Mouse (Mus musculus) heart, embryonic 11.5 days (tissue): ENCODE data around the gene Ccdc172. TPM values are rescaled to one million over a fixed set of nuclear protein-coding genes. Genes with fewer than 3 reads are reported as not detected.

Experiments
- ATAC-seq: fragments of 200-750 bp; cut with Nextera tagmentation; replicated peaks from 2 replicates; pipeline ENCODE4 v1.8.0; 2017; ENCODE audit warnings: moderate library complexity; ENCODE audit not compliant: insufficient number of reproducible peaks, low FRiP score, low TSS enrichment
- H3K27ac ChIP-seq: fragments of 300-500 bp; sonication (generic); 2 replicates; pipeline ENCODE4 v1.5.1; 2014; ENCODE audit warnings: mild to moderate bottlenecking, low read depth, low read length
- H3K27me3 ChIP-seq: fragments of 300-500 bp; sonication (generic); 2 replicates; pipeline ENCODE4 v1.6.1; 2014; ENCODE audit warnings: mild to moderate bottlenecking, low read length, mixed read lengths; ENCODE audit not compliant: control insufficient read depth, insufficient read depth
- H3K36me3 ChIP-seq: fragments of 300-500 bp; sonication (generic); 2 replicates; pipeline ENCODE4 v1.6.1; 2014; ENCODE audit warnings: mild to moderate bottlenecking, low read length, moderate library complexity, mixed read lengths; ENCODE audit not compliant: control insufficient read depth, insufficient read depth
- H3K4me1 ChIP-seq: fragments of 300-500 bp; sonication (generic); 2 replicates; pipeline ENCODE4 v1.6.1; 2014; ENCODE audit warnings: low read length; ENCODE audit not compliant: control insufficient read depth, insufficient read depth
- H3K4me2 ChIP-seq: fragments of 300-500 bp; sonication (generic); 2 replicates; pipeline ENCODE4 v1.6.1; 2014; ENCODE audit warnings: mild to moderate bottlenecking, moderate library complexity
- H3K4me3 ChIP-seq: fragments of 300-500 bp; sonication (generic); 2 replicates; pipeline ENCODE4 v1.5.1; 2014; ENCODE audit warnings: low read depth, low read length
- H3K9ac ChIP-seq: fragments of 300-500 bp; sonication (generic); 2 replicates; pipeline ENCODE4 v1.6.1; 2014; ENCODE audit warnings: mild to moderate bottlenecking, low read depth, low read length, moderate library complexity
- H3K9me3 ChIP-seq: fragments of 300-500 bp; sonication (generic); replicated peaks from 2 replicates; pipeline ENCODE4 v1.6.1; 2016; ENCODE audit warnings: low read length; ENCODE audit not compliant: control insufficient read depth
- WGBS: fragments of 180-500 bp; shearing (Covaris S2); extraction: QIAGEN DNeasy Blood & Tissue Kit; methylation state at CpG from one replicate; pipeline ENCODE4 v1.1.7; 2014; ENCODE audit not compliant: insufficient replicate concordance; 5-methylcytosine and 5-hydroxymethylcytosine counted together
- polyA plus RNA-seq: library from polyadenylated mRNA; unstranded; fragments of >200 nt; fragmentation: Nextera tagmentation; extraction: Ambion mirVana; gene quantifications from 2 replicates; pipeline ENCODE4 v1.2.1, GENCODE M21; 2014

Gene Ccdc172
- polyA plus RNA-seq, 1 experiment from 2014 or later, result not detected

DNA sequence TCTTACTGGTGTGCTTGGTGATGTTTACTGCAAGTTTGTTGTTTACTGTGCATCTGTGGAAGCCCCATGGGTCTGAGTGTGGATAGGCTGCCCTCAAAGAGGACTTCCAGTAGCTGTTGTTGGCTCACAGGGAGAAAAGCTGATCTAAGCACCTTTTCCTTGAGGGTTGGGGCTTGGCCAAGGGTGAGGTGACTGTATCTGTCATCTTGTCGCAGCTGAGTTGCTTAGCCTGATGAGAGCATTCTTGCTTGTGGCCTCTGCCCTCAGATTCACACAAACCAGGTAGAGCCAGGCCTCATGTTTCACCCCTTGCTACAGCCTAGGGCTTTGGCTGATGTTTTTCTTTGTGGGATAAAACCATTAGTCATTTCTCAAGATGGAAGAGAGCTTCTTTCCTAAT lies 38.7 kb downstream of the Ccdc172 start:
- no peak for ATAC-seq
- Histone ChIP-seq H3K9ac (no peak overlapping the region), H3K27ac (no peak overlapping the region), H3K4me3 (no peak overlapping the region), H3K4me2 (no peak overlapping the region), H3K9me3 (no peaks in the 10 kb centered on the region), H3K36me3 (no peaks in the 10 kb centered on the region), H3K27me3 (no peaks in the 10 kb centered on the region), H3K4me1 (no peaks in the 10 kb centered on the region)
- WGBS, result 42% methylated on average over 1 of the region's 1 CpGs

DNA sequence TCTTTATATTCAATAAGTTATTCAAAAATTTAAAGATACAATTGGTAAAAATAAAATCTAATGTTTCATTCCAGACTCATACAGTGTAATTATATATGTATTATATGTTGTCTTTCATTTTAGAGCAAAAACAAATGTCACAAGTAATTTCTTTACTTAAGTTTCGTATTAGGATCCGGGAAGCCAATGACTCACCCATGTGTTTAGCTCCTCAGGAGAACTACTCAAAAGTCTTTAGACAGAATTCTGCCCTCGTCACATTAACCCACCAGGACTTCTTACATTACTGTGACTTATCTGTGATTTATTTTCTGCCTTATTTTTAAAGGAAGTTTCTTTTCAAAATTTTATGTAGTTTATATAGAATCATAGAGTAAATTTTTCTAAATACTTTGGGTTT lies 39.1 kb downstream of the Ccdc172 start:
- H3K27me3 ChIP-seq, result no peaks in the 10 kb centered on the region
- H3K27ac ChIP-seq, result no peak overlapping the region
- no peak overlapping the region for H3K4me3 ChIP-seq
- 77% methylated on average over 3 of the region's 3 CpGs for WGBS
- H3K36me3 ChIP-seq, result no peaks in the 10 kb centered on the region
- ATAC-seq, result no peak
- H3K4me1 ChIP-seq, result no peaks in the 10 kb centered on the region
- H3K4me2 ChIP-seq, result no peak overlapping the region
- no peak overlapping the region for H3K9ac ChIP-seq
- H3K9me3 ChIP-seq, result no peaks in the 10 kb centered on the region

DNA sequence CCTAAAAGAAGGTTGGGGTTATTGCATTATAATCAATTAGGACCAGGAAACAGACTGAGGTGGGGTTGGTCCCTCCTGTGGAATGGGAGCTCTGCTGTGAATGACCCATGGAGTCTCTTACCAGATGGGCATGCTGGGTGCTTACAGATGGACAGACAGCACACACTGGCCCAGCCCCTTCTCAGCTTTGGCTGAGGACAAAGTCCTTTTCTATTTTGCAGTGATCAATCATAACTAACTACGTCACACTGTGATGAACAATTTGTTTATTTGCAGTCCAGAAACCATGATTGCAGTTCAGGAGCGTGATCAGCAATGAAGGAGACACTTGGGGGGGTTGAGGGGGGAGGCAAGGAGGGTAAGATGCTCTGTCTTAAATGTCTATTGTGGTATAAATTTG lies 43.2 kb downstream of the Ccdc172 start:
- ATAC-seq, result no peak
- H3K9me3 ChIP-seq, result no peaks in the 10 kb centered on the region
- no peaks in the 10 kb centered on the region for H3K4me1 ChIP-seq
- H3K27ac ChIP-seq, result no peak overlapping the region
- WGBS, result 66% methylated on average over 2 of the region's 2 CpGs
- no peak overlapping the region for H3K4me2 ChIP-seq
- no peaks in the 10 kb centered on the region for H3K36me3 ChIP-seq
- H3K27me3 ChIP-seq, result no peaks in the 10 kb centered on the region
- no peak overlapping the region for H3K9ac ChIP-seq
- H3K4me3 ChIP-seq, result no peak overlapping the region

DNA sequence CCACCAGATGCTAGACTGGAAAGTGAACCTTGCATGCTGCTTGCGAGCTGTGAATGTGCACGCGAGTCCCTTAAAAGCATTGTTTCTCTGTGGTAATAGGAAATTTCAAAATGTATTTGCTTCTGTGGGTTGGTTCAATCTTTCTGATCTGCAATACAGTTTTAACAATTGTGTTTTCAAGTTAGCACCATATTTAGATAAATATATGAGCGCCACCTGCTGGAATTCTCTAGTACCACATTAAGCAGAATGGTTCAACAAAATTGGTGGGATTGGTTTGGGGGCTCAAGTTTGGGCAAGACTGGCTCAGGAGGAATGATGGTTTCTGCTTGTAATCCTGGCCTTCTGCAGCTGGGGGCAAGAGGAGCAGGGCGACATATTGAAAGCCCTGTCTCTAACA lies 46.6 kb downstream of the Ccdc172 start:
- no peak for ATAC-seq
- Histone ChIP-seq H3K4me2 (no peak overlapping the region), H3K9me3 (no peaks in the 10 kb centered on the region), H3K4me1 (no peaks in the 10 kb centered on the region), H3K9ac (no peak overlapping the region), H3K36me3 (no peaks in the 10 kb centered on the region), H3K27me3 (no peaks in the 10 kb centered on the region), H3K27ac (no peak overlapping the region), H3K4me3 (no peak overlapping the region)
- 46% methylated on average over 5 of the region's 5 CpGs for WGBS

DNA sequence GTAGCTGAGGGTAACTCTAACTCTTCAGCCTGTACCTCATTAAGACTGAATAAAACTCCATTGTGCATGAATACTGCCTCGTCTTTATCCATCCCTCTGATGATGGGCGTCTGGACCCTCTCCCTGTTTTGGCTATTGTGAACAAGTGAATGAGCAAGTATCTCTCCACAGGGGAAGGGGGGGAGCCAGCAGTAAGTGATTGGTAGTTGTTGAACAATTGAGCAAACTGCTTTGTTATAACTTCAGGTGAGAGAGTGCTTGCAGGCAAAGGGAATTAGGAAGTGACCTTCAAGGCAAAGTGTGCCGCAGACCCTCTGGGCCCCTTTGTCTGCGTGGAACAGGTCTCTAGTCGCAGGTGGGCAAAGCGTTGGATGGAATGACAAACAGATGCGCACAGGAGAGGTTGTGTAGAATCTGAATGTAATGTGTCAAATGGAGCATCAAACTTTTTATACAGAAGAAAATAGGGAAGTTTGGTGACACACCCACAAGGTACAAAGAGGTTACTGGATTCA lies 50.6 kb downstream of the Ccdc172 start:
- ATAC-seq, result no peak
- WGBS, result 92% methylated on average over 7 of the region's 7 CpGs
- Histone ChIP-seq H3K36me3 (no peaks in the 10 kb centered on the region), H3K27ac (no peak overlapping the region), H3K27me3 (no peaks in the 10 kb centered on the region), H3K9ac (no peak overlapping the region), H3K9me3 (no peaks in the 10 kb centered on the region), H3K4me3 (no peak overlapping the region), H3K4me2 (no peak overlapping the region), H3K4me1 (no peaks in the 10 kb centered on the region)

DNA sequence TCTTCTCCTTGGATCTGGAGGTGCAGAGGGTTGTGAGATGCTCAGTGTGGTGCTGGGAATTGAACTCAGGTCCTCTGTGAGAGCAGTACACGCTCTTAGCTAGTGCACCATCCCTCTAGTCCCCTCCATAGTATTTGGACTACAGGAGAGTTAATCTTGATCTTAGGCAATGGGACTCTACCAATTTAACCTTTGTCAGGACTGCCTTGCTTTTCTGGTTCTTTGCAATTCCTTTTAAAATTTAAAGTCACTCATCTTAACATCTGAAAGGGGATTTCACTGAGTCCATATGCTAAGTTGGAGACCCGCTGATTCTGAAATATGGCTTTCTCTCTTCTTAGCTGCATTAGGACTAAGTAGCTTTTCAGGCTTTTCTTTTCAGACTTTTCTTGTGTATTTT lies 59.8 kb downstream of the Ccdc172 start:
- ATAC-seq, result no peak
- WGBS, result 78% methylated on average over 2 of the region's 2 CpGs
- no peaks in the 10 kb centered on the region for H3K4me1 ChIP-seq
- H3K27me3 ChIP-seq, result no peaks in the 10 kb centered on the region
- no peak overlapping the region for H3K4me2 ChIP-seq
- H3K36me3 ChIP-seq, result no peaks in the 10 kb centered on the region
- no peaks in the 10 kb centered on the region for H3K9me3 ChIP-seq
- H3K27ac ChIP-seq, result no peak overlapping the region
- no peak overlapping the region for H3K4me3 ChIP-seq
- no peak overlapping the region for H3K9ac ChIP-seq

DNA sequence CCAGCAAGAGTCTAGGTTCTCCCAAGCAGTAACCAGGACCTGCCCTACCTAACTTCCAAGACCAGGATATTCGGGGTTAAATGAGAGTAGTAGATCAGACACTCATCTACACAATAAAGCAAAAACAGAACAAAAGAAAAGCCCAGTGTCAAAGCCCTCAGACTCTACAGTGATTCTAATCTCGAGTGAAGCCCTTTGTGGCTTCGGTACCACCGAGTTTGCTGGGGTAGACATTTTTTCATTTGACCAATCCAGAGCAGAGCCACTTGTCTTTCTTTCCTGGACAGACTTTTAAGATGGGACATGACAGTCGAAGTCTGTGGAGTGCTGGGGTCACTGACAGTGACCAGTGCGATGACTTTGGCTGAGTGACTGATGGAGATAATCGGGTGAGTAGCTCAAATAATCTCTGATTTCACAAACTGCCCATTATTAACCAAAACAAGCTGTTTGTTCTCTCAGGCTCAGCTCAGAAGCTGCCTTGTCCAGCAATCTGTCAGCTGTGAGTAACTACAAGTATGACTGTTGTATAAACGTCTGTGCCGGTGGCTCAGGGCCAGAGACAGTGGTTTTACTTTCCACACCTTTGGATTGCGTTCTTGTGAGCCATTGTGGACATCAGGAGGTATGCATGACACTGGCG lies 60.8 kb downstream of the Ccdc172 start:
- Histone ChIP-seq H3K27ac (no peak overlapping the region), H3K36me3 (no peaks in the 10 kb centered on the region), H3K4me3 (no peak overlapping the region), H3K4me1 (no peaks in the 10 kb centered on the region), H3K9me3 (no peaks in the 10 kb centered on the region), H3K9ac (no peak overlapping the region), H3K4me2 (no peak overlapping the region), H3K27me3 (no peaks in the 10 kb centered on the region)
- WGBS, result 59% methylated on average over 11 of the region's 11 CpGs
- no peak for ATAC-seq

DNA sequence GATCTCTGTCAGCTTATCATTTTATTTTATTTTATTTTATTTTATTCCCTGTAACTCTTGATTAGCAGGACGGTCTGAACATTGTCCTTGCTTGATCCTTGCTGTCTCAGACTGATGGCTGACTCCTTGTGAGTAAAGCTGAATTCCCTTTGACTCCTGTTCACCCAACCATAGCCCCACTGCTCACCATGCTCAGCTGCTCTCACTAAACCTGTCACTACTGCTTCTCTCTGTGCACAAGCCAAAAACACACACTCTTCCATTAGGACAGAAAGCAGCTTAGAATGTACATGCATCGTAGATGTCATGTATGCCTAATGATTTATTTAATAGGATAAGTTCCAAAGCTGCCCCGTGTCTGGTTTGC lies 61.3 kb downstream of the Ccdc172 start:
- ATAC-seq, result no peak
- H3K36me3 ChIP-seq, result no peaks in the 10 kb centered on the region
- H3K27ac ChIP-seq, result no peak overlapping the region
- 79% methylated on average over 3 of the region's 3 CpGs for WGBS
- no peak overlapping the region for H3K4me2 ChIP-seq
- no peaks in the 10 kb centered on the region for H3K27me3 ChIP-seq
- H3K9me3 ChIP-seq, result no peaks in the 10 kb centered on the region
- no peak overlapping the region for H3K9ac ChIP-seq
- no peak overlapping the region for H3K4me3 ChIP-seq
- no peaks in the 10 kb centered on the region for H3K4me1 ChIP-seq

DNA sequence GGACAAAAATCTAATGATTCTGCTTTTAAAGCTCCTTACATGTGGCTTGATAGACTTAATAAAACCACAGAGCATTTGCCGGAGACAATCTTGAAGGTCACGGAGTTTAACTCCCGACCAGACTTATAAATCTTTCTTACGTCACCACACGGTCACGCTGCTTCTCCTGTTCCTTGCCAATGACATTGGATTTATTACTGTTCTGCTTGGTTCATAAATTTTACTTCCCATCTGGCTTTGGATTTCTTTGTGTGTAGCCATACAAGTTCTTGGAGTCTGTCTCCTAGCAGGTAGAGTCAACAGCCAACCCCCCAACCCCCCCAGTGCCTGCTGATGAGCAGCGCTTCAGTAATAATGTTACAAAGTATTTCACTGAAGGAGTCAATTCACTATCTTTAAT lies 70.2 kb downstream of the Ccdc172 start:
- Histone ChIP-seq H3K27ac (no peak overlapping the region), H3K9ac (no peak overlapping the region), H3K27me3 (no peaks in the 10 kb centered on the region), H3K9me3 (no peaks in the 10 kb centered on the region), H3K4me2 (no peak overlapping the region), H3K36me3 (no peaks in the 10 kb centered on the region), H3K4me1 (no peaks in the 10 kb centered on the region), H3K4me3 (no peak overlapping the region)
- 80% methylated on average over 7 of the region's 7 CpGs for WGBS
- no peak for ATAC-seq
